Mouse (Mus musculus): Measurements from ENCODE around the gene Gm43064. TPM values are rescaled to one million over a fixed set of nuclear protein-coding genes. Genes with fewer than 3 reads are reported as not detected.

Gm43064 gene
- total RNA-seq, 2 experiments from 2014 or later: 1.0 TPM; not detected in 1

DNA sequence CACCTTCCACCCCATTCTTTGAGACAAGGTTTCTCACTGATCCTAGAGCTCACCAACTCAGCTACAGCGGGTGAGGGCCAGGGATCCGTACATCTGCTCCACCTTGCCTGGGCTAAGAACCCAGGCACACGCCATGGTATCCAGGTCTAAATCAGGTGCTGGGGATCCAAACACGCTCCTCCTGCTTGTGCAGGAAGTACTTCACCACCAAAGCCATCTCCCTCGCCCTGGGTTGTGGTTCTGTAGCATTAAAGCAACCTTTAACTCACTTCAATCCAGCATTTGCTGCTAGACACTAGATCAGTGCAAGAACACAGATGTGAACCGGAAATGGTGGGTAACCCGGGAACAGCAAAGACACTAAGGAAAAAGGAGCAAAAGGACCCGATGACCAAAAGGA lies 42.5 kb downstream of the Gm43064 start:
- ATAC-seq (replicated peaks; ENCODE audit: poor library complexity, severe bottlenecking): no peak

DNA sequence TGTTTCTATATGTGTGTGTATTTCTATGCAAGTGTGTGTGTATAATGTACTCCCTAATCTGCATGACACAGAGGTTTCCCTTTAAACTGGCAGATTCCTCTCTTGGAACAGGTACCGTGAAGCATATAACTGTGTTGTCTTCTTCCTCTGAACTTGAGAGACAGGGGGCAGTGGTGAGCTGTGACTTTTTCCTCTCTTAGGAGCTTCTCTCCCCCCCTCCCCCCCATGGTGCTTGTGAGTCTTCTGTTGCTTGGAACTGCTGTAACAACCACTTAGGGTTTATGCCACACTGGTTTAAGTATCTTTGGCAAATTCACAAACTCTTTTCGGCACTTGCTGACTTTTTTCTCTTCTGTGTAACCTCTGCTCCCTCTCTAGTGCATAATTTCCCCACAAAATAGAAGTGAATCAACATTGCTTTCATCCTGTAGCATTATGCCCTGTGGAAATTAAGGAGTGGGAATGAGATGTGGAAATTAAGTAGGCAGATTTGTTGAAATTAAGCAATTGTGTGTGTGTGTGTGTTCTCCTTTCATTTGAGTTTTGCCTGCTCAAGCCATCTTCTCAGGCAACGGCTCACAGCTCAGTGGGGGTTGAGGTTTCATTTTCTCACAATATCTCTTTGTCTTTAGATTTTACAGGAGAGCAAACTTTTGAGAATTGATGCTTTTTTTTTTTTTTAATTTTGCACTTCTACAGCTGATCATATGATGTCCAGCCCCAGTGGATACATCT lies 43.4 kb downstream of the Gm43064 start:
- peak; percentile 78 for ATAC-seq (replicated peaks; ENCODE audit: poor library complexity, severe bottlenecking)

DNA sequence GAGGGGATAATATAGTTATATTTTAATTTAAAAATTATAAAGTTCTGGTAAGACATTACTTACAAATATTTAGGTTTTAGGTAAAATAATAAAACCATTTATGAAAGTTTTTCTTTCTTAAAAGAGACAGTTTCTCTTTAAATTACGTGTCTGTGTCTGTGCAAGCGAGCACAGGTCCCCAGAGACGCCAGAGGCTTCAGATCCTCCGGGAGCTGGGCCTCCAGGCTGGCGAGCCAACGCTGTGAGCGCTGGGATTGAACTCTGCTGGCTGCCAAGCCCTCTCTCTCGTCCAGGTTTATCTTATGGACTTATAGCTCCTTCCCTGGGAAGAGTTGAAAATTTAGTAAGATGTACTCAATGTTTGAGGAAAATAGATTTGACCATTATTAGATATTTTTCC lies 44.4 kb downstream of the Gm43064 start:
- ATAC-seq (replicated peaks; ENCODE audit: poor library complexity, severe bottlenecking): no peak

DNA sequence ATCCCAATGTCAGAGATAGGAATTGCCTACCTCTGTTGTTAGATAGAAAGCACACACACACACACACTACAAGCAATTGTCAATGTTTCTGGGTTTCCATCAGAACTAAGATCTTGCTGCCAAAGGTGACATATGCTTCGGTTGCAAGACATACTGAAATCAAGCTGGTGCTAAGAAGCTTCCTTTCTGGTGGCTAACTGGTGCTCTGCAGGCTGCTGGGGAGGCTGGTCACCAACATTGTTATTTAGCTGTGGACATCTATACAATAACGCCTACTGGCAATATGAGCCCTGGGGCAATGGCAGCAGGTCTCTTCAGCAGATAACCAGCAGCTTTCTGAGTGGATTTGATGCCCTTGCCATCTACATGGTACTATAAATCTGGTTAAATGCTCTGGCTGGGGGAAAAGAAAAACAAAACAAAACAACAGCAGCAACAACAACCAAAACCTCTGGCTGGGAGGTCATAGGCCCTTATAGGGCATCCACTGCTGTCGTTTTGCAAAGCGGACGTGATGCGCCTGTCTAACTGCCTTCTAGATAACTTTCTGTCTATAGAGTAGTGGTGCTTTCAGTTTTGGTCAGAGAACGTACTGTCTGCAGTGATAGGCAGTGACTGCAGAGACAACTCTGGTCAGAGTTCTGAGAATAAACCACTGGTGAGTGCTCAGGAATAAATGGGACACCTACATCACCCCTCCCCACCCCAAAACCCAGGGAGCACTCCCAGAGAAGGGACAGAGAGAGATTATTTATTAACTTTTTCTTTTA lies 47.8 kb downstream of the Gm43064 start:
- ATAC-seq (replicated peaks; ENCODE audit: poor library complexity, severe bottlenecking): no peak

DNA sequence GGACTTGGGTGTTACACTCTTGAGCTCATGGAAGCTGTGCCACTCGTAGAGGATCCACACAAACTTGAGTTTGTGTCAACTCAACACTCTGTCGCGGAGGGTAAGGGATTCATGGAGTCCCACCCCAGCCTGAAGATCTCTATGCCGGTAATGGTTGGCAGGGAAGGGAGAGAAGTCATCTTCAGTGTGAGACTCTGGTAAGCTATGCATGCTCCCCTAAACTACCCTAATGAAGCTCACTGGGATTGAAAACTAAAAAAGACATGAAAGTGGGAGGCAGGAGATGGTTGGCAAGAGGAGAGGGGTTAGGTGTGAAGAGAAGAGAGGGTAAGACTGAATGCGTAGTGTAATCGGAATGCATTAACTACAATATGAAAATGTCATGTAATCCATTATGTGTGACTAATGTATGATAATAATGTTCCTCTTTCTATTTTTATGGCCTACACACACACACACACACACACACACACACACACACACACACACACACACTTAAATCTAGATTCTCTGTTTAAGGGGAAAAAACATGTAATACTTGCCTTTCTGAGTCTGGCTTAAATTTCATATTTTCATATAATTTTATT lies 48.7 kb downstream of the Gm43064 start:
- no peak for ATAC-seq (replicated peaks; ENCODE audit: poor library complexity, severe bottlenecking)

DNA sequence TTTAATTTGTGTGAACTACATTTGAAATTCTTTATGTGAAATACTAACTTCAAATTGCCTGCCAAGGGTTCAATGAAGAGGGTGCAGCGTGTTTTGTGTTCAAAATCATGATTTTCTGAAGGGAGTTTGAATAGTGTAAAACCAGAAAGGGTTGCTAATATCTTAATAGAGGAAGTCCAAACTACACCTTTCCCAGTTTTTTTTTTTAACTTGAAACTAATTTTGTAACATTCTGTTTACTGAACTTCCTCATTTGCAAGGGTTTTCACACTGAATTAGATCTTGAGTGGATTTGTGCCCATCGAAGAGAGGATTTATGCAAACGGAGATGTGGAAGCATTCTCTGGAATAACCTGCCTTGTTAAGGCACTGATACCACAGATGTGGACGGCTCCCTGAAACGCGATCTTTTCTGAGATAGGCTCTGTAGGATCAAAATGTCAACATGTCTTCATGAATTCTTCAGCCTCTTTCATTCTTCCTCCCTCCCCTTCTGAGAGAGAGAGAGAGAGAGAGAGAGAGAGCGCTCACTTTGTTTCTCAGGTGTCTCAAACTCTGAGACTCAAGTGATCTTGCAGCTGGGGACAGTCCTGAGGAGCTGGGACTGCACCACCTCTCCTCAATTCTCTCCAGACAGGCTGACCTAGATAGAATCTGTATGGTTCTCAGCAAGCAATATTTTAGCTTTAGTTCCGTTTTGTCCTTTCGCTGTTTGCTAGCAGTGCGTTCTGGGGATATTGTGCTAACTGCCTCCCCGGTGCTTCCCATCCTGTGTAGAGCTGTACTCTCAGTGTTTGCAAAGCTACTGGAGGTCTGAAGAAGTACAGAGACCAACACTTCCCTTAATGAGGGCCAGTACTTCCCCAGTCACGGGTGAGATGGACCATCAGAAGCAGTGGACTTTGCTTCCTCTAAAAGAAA lies 49.8 kb downstream of the Gm43064 start, which contains the start of gene Ptpn22:
Gene Ptpn22, plus strand, starts transcription at position 915 of the 921 bp plus-strand sequence.
- peak; percentile 76 for ATAC-seq (replicated peaks; ENCODE audit: poor library complexity, severe bottlenecking)

DNA sequence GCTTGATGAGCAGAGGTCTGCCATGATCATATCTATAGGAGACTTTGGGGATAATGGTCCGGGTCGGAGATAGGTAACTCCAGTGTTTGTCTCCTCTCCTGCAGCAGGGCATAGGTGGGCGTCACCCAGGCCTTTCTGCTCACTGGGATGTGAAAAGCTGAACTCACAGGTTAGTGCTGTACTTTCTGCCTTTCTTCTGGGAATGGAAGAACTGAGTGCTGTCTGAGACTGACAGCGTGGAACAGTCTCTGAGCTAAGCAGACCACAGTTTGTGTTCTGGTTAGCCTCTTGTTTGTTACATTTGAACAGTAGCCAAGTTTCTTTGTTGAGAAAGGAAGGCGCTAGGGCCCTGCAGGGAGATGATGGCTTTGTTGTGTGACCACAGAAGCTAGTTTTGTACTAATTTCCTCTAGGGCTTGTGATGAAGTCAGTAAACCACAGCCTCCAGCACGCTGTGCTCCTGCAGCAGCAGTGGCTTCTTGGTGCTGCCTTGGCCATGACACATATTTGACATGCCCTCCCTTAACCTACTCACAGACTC lies 50.5 kb downstream of the Gm43064 start:
- peak; percentile 83 for ATAC-seq (replicated peaks; ENCODE audit: poor library complexity, severe bottlenecking)

DNA sequence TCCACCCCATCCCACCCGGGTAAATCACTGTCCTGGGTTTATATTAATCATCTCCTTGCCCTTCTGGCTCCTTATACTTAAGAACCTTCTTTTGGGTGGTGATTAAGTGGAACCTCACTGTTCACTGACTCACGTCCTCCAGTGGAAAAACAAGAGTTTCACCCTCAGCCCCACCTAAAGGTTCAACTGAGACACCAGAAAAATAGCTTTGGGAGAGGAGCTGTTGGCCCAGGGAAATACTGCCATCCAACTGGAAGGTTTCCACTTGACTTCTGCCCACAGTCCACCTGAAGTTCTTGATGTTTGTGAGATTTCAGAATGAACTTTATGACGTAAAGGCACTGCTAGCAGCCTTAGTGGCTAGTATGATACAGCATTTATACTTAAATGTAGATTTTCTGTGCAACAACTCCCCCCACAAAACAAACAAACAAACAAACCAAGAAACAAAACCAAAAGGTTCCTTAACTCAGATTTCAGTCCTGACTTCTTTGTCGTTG lies 53.4 kb downstream of the Gm43064 start:
- no peak for ATAC-seq (replicated peaks; ENCODE audit: poor library complexity, severe bottlenecking)

DNA sequence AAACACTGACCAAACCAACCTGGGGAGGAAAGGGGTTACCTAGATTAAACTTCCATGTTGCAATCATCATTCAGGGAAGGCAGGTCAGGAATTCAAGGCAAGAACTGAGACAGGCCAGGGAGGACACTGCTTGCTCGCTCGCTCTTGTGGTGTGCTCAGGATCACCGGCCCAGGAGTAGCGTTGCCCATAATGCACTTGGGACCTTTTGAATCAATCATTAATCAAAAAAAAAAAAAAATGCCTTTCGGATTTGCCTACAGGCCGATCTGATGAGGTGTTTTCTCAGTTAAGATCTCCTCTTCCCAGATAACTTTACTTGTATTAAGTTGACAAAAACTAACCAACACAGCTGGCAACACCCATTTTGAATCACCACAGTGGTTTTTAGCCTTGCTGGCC lies 54.8 kb downstream of the Gm43064 start:
- no peak for ATAC-seq (replicated peaks; ENCODE audit: poor library complexity, severe bottlenecking)

DNA sequence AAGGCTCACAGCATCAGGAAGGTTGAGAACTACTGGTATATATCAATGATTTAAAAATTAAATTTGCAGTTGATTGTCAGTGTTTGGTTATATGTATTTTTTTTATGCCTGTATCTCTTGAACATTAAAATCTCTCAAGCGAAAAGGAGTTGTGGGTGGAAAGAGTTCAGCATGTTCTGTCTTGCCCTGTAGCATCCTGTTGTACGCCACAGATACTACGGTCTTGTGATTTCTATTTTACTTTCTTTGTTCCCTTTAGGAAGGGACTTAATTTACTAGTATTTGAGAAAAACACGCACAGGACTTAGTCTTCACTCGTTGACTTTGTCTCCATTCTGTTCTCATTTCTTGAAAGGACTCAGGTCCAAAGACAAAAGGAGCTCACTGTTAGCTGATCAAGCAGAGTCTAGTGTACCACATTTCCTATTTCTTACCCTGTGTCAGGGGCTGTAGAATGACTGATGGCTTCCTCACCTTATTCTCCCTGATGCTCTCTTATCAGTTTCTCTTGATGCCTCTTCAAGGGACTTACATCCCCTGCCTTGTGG lies 58.1 kb downstream of the Gm43064 start:
- no peak for ATAC-seq (replicated peaks; ENCODE audit: poor library complexity, severe bottlenecking)

DNA sequence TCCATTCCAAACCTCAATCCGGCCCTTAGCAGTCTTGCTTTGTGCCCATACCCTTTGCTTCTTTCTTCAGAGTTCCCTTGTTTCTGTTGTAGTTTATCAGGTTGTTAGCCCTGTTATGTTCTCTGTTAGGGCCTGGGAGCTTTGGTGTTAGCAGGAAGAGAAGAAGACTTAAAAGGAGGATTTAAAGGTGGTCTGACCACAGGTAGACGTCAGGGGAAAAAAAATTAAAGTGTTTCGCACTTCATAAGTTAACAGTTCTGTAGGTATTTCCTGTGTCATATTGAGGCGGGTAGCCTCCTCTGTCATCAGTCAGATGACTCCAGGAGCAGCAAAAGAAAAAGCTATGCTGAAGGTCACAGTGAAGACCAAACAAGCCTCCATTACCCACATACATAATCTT lies 58.6 kb downstream of the Gm43064 start:
- no peak for ATAC-seq (replicated peaks; ENCODE audit: poor library complexity, severe bottlenecking)

DNA sequence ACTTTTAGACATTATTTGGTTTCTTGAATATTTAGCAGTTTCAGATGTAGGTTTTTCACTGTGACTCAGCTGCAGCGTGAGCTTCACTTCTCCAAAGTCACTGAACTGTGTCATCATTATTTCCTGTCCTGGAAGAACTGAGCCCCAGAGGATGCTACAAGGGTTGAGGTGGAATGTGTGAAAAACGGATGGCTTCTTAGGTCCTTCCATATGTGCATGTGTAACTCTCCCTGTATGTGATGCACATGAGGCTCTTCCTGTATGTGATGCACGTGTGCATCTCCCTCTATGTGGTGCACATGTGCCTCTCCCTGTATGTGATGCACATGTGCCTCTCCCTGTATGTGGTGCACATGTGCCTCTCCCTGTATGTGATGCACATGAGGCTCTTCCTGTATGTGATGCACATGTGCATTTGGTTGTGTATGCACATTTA lies 63.3 kb downstream of the Gm43064 start:
- ATAC-seq (replicated peaks; ENCODE audit: poor library complexity, severe bottlenecking): peak; percentile 96

DNA sequence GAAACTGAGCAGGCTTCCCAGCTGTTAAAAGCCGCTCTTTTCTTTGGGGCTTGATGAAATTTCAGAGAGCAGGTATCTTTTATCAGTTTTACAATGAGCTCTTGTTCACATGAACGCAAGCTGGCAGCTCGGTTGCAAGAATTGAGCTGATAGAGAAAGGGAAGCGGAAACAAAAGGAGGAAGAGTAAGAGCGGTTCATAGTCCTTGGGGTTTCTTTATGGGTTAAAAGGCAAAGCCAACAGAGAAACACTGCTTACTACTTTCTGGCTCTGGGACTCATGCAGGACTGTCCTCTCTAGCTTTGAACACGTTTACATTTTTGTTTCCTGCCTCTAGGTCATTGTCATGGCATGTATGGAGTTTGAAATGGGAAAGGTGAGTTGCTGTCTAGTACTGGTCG lies 65.0 kb downstream of the Gm43064 start:
- ATAC-seq (replicated peaks; ENCODE audit: poor library complexity, severe bottlenecking): peak; percentile 46

DNA sequence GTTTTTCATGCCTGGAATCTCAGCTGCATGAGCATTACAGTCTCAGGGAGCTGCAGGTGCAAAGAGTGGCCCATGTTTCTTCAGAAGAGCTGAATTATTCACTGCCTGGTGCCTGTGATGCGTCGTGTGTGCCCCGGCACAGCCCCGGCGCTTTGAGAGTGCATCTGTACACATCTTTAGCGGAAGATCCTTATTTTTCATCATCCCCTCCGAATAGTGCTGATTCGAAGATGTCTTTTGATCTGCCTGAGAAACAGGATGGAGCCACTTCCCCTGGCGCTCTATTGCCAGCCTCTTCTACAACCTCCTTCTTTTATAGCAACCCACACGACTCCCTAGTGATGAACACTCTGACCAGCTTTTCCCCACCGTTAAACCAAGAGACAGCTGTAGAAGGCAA lies 76.6 kb downstream of the Gm43064 start:
- no peak for ATAC-seq (replicated peaks; ENCODE audit: poor library complexity, severe bottlenecking)

DNA sequence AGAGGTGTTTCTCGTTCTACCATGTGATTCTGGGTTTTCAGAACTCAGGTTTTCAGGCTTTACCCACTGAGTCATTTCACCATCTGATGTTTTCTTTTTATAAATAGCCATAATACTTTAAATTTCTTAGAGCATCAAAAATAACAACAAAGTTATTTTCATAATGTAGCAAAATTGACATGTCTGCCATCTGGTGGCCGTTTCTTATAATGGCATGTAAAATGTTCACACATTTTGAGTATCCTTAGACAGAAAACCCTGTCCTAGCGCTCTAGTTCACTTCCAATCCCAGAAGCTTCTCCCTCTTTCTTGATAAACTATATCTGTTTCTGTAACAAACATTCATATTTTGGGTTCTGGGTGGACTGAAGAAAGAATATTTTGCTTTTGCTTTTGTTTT lies 78.2 kb downstream of the Gm43064 start:
- peak; percentile 50; the same call in 1 of the 2 replicates for ATAC-seq (replicated peaks; ENCODE audit: poor library complexity, severe bottlenecking)
